Mouse (Mus musculus): Measurements from ENCODE around the gene Dnajb4. TPM values are rescaled to one million over a fixed set of nuclear protein-coding genes. Genes with fewer than 3 reads are reported as not detected.
A peak's percentile ranks its signal among the peaks of the same experiment; 100 is the strongest.

Gene Dnajb4
- polyA plus RNA-seq, 1 experiment from 2014 or later = 20.7 TPM

DNA sequence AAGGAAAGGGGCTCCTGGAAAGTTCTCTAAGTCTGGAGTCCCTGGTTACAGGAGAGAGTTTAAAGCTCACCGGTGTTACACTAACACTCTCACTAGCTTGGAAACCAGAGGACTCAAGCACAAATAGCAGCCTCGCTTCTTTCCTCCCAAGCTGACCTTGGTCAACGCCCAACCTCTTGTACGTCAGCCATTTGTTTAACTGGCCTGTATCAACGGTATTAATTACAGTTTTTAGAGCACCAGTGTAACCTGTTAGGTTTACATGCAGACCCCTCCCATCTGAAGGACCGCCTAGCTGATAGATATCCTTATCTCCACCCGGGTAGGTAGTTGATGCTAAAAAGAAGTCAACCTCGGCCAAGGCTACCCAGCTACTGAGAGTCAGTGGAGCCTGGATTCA lies 46.8 kb downstream of the Dnajb4 start:
- WGBS = 88% methylated on average over 8 of the region's 8 CpGs
- peaks cover 39% of the 10 kb centered on the region for H3K27me3 ChIP-seq (ENCODE audit: low read depth, poor library complexity, severe bottlenecking)

DNA sequence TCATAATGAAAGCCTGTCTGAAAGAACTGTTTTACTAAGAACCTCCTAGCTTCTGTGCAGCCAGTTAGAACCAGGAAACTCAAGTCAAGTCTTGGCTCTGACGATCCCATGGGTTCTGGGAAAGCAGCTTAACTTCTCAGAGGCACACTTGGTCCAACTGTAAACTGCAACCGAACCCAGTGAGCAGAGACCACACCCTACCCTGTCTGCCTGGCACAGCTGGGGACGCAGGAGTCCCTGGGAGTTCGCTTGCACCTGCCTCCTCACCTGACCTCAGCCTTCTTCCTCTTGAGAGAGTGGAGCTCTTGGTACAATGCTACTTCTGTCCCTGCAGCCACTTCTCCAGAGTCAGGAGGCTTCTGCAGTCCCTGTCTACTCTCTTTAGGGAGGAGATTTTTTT lies 49.5 kb downstream of the Dnajb4 start:
- no peak overlapping the region for H3K27ac ChIP-seq
- no peak for DNase-seq (ENCODE audit: low spot score)
- peaks cover 17% of the 10 kb centered on the region for H3K27me3 ChIP-seq (ENCODE audit: low read depth, poor library complexity, severe bottlenecking)
- H3K9me3 ChIP-seq (replicated peaks) = no peaks in the 10 kb centered on the region
- H3K4me3 ChIP-seq = no peak overlapping the region
- H3K36me3 ChIP-seq = no peaks in the 10 kb centered on the region
- 69% methylated on average over 4 of the region's 4 CpGs for WGBS
- peaks cover 5% of the 10 kb centered on the region for H3K4me1 ChIP-seq

More for the DNA sequence above, 46.8 kb downstream of the Dnajb4 start:
- H3K4me3 ChIP-seq = no peak overlapping the region
- no peaks in the 10 kb centered on the region for H3K36me3 ChIP-seq
- no peaks in the 10 kb centered on the region for H3K9me3 ChIP-seq (replicated peaks)
- no peak for DNase-seq (ENCODE audit: low spot score)
- H3K4me1 ChIP-seq = peaks cover 19% of the 10 kb centered on the region
- H3K27ac ChIP-seq = no peak overlapping the region

DNA sequence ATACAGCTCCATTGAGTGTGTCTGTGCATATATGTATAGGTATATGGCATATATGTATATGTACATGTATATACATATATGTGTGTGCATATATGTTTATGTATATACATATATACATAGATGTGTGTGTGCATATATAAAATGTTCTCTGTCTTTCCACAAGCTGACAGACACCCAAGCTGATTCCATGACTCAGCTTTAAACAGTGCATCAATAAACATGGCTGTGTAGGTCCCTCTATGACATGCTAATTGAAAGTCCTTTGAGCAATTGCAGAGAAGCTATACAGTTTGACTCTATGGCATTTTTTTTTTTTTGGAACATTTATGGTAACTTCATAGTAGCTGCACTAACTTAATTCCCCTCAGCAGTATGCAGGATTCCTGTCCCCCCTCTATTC lies 50.8 kb downstream of the Dnajb4 start:
- H3K27me3 ChIP-seq (ENCODE audit: low read depth, poor library complexity, severe bottlenecking) = peaks cover 5% of the 10 kb centered on the region; the same call in 1 of the 2 replicates
- H3K27ac ChIP-seq = no peak overlapping the region
- no peak for DNase-seq (ENCODE audit: low spot score)
- H3K4me3 ChIP-seq = no peak overlapping the region
- H3K36me3 ChIP-seq = no peaks in the 10 kb centered on the region
- H3K9me3 ChIP-seq (replicated peaks) = no peaks in the 10 kb centered on the region
- no peaks in the 10 kb centered on the region for H3K4me1 ChIP-seq

DNA sequence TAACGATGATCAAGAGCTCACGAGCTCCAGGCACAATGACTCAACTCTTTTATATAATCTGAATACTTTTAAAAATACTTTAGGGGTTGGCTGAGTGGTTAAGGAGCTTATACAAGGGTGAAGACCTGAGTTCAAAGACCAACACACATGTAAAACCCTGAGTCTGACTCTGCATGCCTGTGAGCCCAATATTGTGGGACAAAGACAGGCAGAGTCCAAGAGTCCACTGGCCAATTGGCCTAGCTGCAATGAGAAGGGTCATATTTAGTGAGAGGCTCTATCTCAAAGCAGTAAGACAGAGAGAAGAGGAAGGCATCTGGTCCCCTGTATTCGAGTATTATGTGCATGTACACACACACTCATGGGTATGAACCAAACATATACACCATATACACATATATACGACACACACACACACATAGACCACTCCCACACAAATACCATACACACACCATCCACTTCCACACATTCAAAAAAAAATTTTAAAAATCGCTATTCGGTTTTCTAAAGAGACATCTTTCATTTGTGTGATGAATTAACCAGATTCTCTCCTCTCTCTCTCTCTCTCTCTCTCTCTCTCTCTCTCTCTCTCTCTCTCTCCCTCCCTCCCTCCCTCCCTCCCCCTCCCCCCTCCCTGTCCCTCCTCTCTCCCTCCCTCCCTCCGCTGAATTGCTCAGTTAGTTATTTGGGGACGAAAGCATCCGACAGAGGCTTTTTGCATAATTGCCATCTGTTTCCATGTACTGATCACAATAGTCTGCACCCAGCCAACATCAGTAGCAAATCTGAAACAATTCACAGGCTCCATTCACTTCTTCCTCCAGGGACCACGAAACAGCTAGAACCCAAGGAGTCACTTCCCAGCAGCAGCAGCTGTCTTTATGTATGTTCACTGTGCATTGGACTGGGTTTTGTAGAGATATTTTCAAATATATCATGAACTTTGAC lies 51.5 kb downstream of the Dnajb4 start:
- Histone ChIP-seq H3K9me3 (replicated peaks) (no peaks in the 10 kb centered on the region), H3K4me1 (no peaks in the 10 kb centered on the region), H3K27ac (no peak overlapping the region), H3K36me3 (no peaks in the 10 kb centered on the region), H3K27me3 (ENCODE audit: low read depth, poor library complexity, severe bottlenecking) (peaks cover 3% of the 10 kb centered on the region; the same call in 1 of the 2 replicates), H3K4me3 (no peak overlapping the region)
- 70% methylated on average over 10 of the region's 10 CpGs for WGBS
- DNase-seq (ENCODE audit: low spot score) = no peak

DNA sequence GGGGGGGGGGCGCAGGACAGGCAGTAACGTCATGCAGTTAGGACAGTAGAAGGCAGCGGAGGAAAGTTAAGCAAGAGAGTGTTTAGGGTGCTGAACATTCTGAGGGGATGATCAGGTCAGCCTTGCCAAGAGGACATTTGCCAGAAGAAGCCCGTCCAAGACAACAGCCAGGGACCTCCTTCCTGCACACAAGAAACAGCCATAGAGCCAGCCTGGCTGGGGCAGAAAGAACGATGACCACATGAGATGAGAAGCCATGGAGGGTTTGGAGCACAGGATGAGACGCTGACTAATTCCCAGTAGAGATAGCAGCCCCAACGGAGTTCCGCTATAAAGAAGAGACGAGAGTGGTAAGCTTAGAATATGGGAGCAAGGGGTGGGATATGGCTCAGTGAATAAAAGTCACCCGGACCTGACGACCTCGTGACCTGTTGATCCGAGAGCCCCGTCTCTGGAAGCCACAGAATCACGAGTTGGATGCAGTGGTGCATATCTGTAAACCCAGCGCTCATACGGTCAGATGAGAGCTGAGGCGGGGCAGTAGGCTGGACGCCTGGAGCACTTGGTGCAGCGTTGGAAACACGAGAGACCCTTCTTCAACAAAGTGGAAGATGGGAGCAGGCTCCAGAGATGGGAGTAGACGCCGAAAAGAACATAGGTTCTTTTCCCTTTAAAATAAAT lies 53.1 kb downstream of the Dnajb4 start:
- Histone ChIP-seq H3K27ac (no peak overlapping the region), H3K4me1 (peaks cover 2% of the 10 kb centered on the region; the same call in 1 of the 2 replicates), H3K27me3 (ENCODE audit: low read depth, poor library complexity, severe bottlenecking) (0 out of 2 replicates have a peak, but pooled peaks cover 3% of the 10 kb centered on the region), H3K4me3 (no peak overlapping the region), H3K36me3 (no peaks in the 10 kb centered on the region), H3K9me3 (replicated peaks) (no peaks in the 10 kb centered on the region)
- WGBS = 84% methylated on average over 23 of the region's 23 CpGs
- DNase-seq (ENCODE audit: low spot score) = no peak

DNA sequence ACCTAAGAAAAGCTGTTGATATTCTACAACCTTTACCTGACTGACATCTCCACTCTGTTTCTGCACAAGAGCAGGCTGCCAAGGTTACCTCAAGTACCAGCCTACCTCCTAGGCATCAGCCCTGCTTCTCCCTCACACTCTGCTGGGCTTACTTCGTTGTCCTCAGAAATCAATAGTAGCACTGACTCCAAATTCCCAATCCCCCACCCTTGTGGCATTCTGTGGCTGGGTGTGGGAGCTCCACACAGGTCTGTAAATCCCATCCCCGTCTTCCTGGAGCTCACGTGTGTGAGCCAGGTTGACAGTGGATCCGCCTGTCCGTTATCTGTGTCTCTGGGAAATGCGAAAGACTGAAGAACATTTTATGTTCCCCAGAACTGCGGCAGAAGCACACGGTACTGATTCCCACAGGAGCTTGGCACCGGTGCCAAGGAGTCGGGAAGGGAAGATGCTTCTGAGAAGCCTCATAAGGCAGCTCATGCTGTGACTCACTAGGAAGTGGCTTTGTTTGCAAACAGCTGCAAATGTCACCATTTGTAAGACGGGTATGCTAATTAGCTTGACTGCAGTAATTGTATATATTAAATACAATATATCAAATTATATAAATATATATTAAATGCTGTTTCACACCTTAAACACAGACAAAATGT lies 54.7 kb downstream of the Dnajb4 start:
- H3K27me3 ChIP-seq (ENCODE audit: low read depth, poor library complexity, severe bottlenecking) = 0 out of 2 replicates have a peak, but pooled peaks cover 3% of the 10 kb centered on the region
- H3K27ac ChIP-seq = no peak overlapping the region
- no peaks in the 10 kb centered on the region for H3K36me3 ChIP-seq
- no peak overlapping the region for H3K4me3 ChIP-seq
- 44% methylated on average over 11 of the region's 11 CpGs for WGBS
- no peaks in the 10 kb centered on the region for H3K9me3 ChIP-seq (replicated peaks)
- DNase-seq (ENCODE audit: low spot score) = no peak
- peaks cover 5% of the 10 kb centered on the region; the same call in 1 of the 2 replicates for H3K4me1 ChIP-seq

DNA sequence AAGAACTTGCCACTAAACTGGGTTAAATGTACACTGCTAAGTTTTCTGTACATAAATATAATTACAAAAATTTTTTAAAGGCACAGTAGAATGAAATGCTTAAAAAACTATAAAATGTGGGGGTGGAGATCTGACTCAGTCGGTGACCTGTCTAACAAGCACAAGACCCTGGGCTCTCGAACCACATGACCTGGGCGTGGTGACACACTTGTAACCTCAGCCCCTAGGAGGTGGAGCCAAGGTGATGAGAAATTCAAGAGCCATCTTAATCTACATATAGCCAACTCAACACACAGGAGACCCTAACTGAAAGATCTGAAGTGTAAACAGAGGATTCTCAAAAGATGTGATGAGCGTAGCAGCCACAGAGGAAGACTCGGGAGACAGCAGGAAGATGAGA lies 56.0 kb downstream of the Dnajb4 start:
- WGBS = 88% methylated on average over 5 of the region's 5 CpGs
- no peaks in the 10 kb centered on the region for H3K9me3 ChIP-seq (replicated peaks)
- no peak for DNase-seq (ENCODE audit: low spot score)
- no peak overlapping the region for H3K27ac ChIP-seq
- no peak overlapping the region for H3K4me3 ChIP-seq
- H3K27me3 ChIP-seq (ENCODE audit: low read depth, poor library complexity, severe bottlenecking) = 0 out of 2 replicates have a peak, but pooled peaks cover 3% of the 10 kb centered on the region
- no peaks in the 10 kb centered on the region for H3K36me3 ChIP-seq
- H3K4me1 ChIP-seq = peaks cover 5% of the 10 kb centered on the region; the same call in 1 of the 2 replicates

DNA sequence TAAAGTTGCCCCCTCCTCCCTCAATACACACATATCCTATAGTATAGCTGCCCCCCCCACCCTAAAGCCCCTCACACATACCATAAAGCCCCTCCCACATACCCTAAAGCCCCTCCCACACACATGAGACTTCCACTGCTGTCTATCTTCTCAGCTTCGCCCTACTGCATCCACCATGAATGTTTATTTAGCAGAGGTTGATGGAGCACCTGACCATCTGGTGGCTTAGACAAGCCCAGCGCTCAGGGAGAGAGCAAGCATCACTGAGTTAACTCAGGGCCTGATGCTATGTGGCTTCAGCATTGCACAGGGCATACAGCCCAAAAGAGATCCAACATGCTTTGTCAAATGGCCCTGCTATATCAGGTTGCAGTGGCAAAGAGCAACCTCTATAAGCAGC lies 57.0 kb downstream of the Dnajb4 start:
- no peak overlapping the region for H3K4me3 ChIP-seq
- no peak for DNase-seq (ENCODE audit: low spot score)
- no peak overlapping the region for H3K27ac ChIP-seq
- H3K36me3 ChIP-seq = no peaks in the 10 kb centered on the region
- H3K4me1 ChIP-seq = peaks cover 5% of the 10 kb centered on the region; the same call in 1 of the 2 replicates
- 82% methylated on average over 2 of the region's 2 CpGs for WGBS
- no peaks in the 10 kb centered on the region for H3K9me3 ChIP-seq (replicated peaks)
- 0 out of 2 replicates have a peak, but pooled peaks cover 3% of the 10 kb centered on the region for H3K27me3 ChIP-seq (ENCODE audit: low read depth, poor library complexity, severe bottlenecking)

DNA sequence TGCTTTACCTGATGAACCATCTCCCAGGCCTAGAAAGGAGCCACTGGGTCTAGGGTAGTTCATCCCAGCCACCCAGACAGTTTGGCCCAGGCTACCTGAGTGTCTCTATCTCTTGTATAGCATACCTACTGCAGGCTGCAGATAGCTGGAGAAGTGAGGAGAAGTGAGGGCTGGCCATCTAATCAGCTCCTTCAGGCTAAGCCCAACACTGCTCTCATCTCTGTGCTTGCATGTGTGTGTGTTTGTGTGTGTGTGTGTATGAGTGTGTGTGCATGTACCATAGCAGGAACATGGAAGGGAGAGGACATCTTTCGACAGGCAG lies 57.7 kb downstream of the Dnajb4 start:
- Histone ChIP-seq H3K36me3 (no peaks in the 10 kb centered on the region), H3K27ac (no peak overlapping the region), H3K4me3 (no peak overlapping the region), H3K9me3 (replicated peaks) (no peaks in the 10 kb centered on the region), H3K4me1 (peaks cover 6% of the 10 kb centered on the region; the same call in 1 of the 2 replicates), H3K27me3 (ENCODE audit: low read depth, poor library complexity, severe bottlenecking) (0 out of 2 replicates have a peak, but pooled peaks cover 3% of the 10 kb centered on the region)
- DNase-seq (ENCODE audit: low spot score) = no peak
- WGBS = 100% methylated on average over 1 of the region's 1 CpGs

DNA sequence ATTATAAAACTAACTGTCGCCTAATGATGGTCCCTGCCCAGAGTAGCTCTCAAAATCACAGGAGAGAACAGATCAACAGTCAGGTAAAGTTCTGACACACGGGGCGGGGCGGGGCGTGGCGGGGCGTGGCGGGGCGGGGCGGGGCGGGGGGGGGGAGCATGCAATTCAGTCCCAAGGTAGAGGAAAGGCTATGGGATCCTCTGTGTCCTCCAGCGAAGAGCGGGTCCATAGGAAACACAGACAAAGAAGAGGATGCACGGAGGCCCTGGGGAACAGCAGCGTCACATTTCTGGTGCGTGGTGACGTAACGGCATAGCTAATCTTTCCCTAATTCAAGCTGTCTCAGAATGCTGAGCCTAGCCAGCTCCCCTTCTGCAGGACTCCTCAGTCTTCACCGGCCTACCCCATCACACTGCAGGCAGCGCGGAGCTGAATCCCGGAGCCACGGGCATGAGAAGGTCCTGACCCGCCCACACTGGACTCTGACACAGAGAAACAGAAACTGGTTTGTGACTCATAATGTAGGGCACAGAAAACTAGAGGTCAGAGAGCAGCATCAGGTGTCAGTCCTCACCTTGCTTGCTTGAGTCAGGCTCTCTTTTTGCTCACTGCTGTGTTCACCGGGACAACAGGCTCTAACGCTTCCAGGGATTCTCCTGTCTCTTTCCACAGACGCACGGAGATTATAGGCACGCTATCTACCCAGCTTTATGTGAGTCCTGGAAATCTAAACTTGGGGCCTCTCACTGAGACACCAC lies 58.2 kb downstream of the Dnajb4 start:
- DNase-seq (ENCODE audit: low spot score) = no peak
- Histone ChIP-seq H3K36me3 (no peaks in the 10 kb centered on the region), H3K9me3 (replicated peaks) (no peaks in the 10 kb centered on the region), H3K27ac (no peak overlapping the region), H3K27me3 (ENCODE audit: low read depth, poor library complexity, severe bottlenecking) (0 out of 2 replicates have a peak, but pooled peaks cover 3% of the 10 kb centered on the region), H3K4me1 (peaks cover 8% of the 10 kb centered on the region; the same call in 1 of the 2 replicates), H3K4me3 (peak overlapping the region; percentile 34)
- 55% methylated on average over 29 of the region's 29 CpGs for WGBS

DNA sequence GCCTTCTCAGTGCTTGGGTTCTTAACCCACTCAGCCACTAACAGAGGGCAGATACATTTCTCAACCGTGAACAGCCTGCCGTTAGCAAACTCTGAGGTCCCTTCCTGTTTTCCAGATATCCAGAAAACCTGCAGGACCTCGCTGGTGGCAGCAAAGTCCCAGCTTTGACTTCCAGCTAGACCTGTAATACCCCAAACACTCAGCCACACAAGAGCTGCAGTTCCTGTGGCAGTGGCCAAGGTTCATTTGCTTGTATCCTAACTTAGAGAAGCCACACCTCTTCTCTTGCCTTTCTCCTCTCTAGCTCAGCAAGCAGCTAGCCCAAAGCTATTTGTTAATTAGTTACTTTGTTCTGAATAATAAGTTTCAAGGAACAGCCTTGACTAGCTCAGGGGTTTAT lies 60.2 kb downstream of the Dnajb4 start:
- no peak overlapping the region for H3K27ac ChIP-seq
- DNase-seq (ENCODE audit: low spot score) = no peak

DNA sequence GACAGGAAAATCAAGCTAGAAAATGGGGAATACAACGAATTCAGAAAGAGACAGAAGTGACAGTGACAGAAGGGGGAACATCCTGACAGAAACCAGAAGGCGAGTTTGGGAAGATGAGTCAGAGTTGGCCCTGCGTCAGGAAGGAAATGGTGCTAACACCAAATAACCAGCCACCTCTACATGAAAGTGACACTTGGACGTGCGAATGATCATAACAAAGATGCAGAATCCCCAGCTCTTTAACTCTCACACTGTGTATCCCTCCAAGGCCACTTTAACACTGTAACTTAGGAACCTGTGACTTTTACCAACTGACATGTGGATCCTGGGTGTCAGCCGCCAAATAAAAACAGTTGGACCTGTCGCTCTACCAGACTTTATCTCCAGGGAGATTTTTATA lies 60.7 kb downstream of the Dnajb4 start:
- Histone ChIP-seq H3K27me3 (ENCODE audit: low read depth, poor library complexity, severe bottlenecking) (no peaks in the 10 kb centered on the region), H3K27ac (no peak overlapping the region), H3K4me1 (peaks cover 18% of the 10 kb centered on the region), H3K4me3 (no peak overlapping the region), H3K36me3 (no peaks in the 10 kb centered on the region), H3K9me3 (replicated peaks) (no peaks in the 10 kb centered on the region)
- DNase-seq (ENCODE audit: low spot score) = no peak
- 73% methylated on average over 7 of the region's 7 CpGs for WGBS

More for the DNA sequence above, 60.2 kb downstream of the Dnajb4 start:
- H3K27me3 ChIP-seq (ENCODE audit: low read depth, poor library complexity, severe bottlenecking) = no peaks in the 10 kb centered on the region
- H3K4me3 ChIP-seq = no peak overlapping the region
- no peaks in the 10 kb centered on the region for H3K36me3 ChIP-seq
- no peaks in the 10 kb centered on the region for H3K9me3 ChIP-seq (replicated peaks)
- WGBS = 68% methylated on average over 3 of the region's 3 CpGs
- peaks cover 16% of the 10 kb centered on the region for H3K4me1 ChIP-seq
